Mouse (Mus musculus): ENCODE results near the gene Mfap3. TPM values are rescaled to one million over a fixed set of nuclear protein-coding genes. Genes with fewer than 3 reads are reported as not detected.

Gene Mfap3
- polyA plus RNA-seq, 1 experiment from 2014 or later: 40.0 TPM

- no peak overlapping the region for H3K27ac ChIP-seq (replicated peaks)
- 53% methylated on average over 12 of the region's 12 CpGs for WGBS
- H3K9ac ChIP-seq: no peak overlapping the region
- no peaks in the 10 kb centered on the region for H3K36me3 ChIP-seq
- no peak overlapping the region for H3K4me3 ChIP-seq (replicated peaks)
- H3K9me3 ChIP-seq (replicated peaks): no peaks in the 10 kb centered on the region
- H3K27me3 ChIP-seq: no peaks in the 10 kb centered on the region
- H3K4me1 ChIP-seq: no peaks in the 10 kb centered on the region
- no peak overlapping the region for H3K4me2 ChIP-seq (replicated peaks)
- ATAC-seq (ENCODE audit: insufficient number of reproducible peaks, low FRiP score, low TSS enrichment, low read depth): no peak
Observed at GRCm38 (mm10) chr11:57564564-57564963, 46.1 kb downstream of the Mfap3 start.

- Histone ChIP-seq H3K9me3 (replicated peaks) (peaks cover 3% of the 10 kb centered on the region; the same call in 1 of the 2 replicates), H3K4me3 (replicated peaks) (no peak overlapping the region), H3K9ac (no peak overlapping the region), H3K4me1 (no peaks in the 10 kb centered on the region), H3K27ac (replicated peaks) (no peak overlapping the region), H3K4me2 (replicated peaks) (no peak overlapping the region), H3K36me3 (no peaks in the 10 kb centered on the region), H3K27me3 (no peaks in the 10 kb centered on the region)
- no peak for ATAC-seq (ENCODE audit: insufficient number of reproducible peaks, low FRiP score, low TSS enrichment, low read depth)
- 31% methylated on average over 18 of the region's 18 CpGs for WGBS
Observed at GRCm38 (mm10) chr11:57566091-57567035, 47.9 kb downstream of the Mfap3 start.

- ATAC-seq (ENCODE audit: insufficient number of reproducible peaks, low FRiP score, low TSS enrichment, low read depth): no peak
- H3K9ac ChIP-seq: no peak overlapping the region
- H3K27me3 ChIP-seq: no peaks in the 10 kb centered on the region
- no peak overlapping the region for H3K4me2 ChIP-seq (replicated peaks)
- H3K4me1 ChIP-seq: peaks cover 4% of the 10 kb centered on the region; the same call in 1 of the 2 replicates
- H3K4me3 ChIP-seq (replicated peaks): no peak overlapping the region
- no peak overlapping the region for H3K27ac ChIP-seq (replicated peaks)
- WGBS: 83% methylated on average over 2 of the region's 2 CpGs
- peaks cover 3% of the 10 kb centered on the region; the same call in 1 of the 2 replicates for H3K9me3 ChIP-seq (replicated peaks)
- H3K36me3 ChIP-seq: no peaks in the 10 kb centered on the region
Observed at GRCm38 (mm10) chr11:57568950-57569490, 50.6 kb downstream of the Mfap3 start.

- H3K4me1 ChIP-seq: peaks cover 4% of the 10 kb centered on the region; the same call in 1 of the 2 replicates
- 89% methylated on average over 3 of the region's 3 CpGs for WGBS
- H3K9ac ChIP-seq: no peak overlapping the region
- no peaks in the 10 kb centered on the region for H3K36me3 ChIP-seq
- no peak overlapping the region for H3K4me3 ChIP-seq (replicated peaks)
- no peak overlapping the region for H3K4me2 ChIP-seq (replicated peaks)
- no peak for ATAC-seq (ENCODE audit: insufficient number of reproducible peaks, low FRiP score, low TSS enrichment, low read depth)
- no peak overlapping the region for H3K27ac ChIP-seq (replicated peaks)
- H3K9me3 ChIP-seq (replicated peaks): peaks cover 3% of the 10 kb centered on the region; the same call in 1 of the 2 replicates
- no peaks in the 10 kb centered on the region for H3K27me3 ChIP-seq
Observed at GRCm38 (mm10) chr11:57571035-57571434, 52.6 kb downstream of the Mfap3 start.

GRCm38 (mm10) chr11:57573686-57574274 is 55.3 kb downstream of the Mfap3 start:
- Histone ChIP-seq H3K4me1 (peaks cover 4% of the 10 kb centered on the region; the same call in 1 of the 2 replicates), H3K4me3 (replicated peaks) (no peak overlapping the region), H3K27me3 (no peaks in the 10 kb centered on the region), H3K36me3 (no peaks in the 10 kb centered on the region), H3K27ac (replicated peaks) (no peak overlapping the region), H3K9ac (no peak overlapping the region), H3K4me2 (replicated peaks) (no peak overlapping the region), H3K9me3 (replicated peaks) (peaks cover 3% of the 10 kb centered on the region; the same call in 1 of the 2 replicates)
- no peak for ATAC-seq (ENCODE audit: insufficient number of reproducible peaks, low FRiP score, low TSS enrichment, low read depth)
- 41% methylated on average over 14 of the region's 14 CpGs for WGBS

GRCm38 (mm10) chr11:57576871-57577515 is 58.5 kb downstream of the Mfap3 start:
- H3K27me3 ChIP-seq: no peaks in the 10 kb centered on the region
- no peak overlapping the region for H3K9ac ChIP-seq
- H3K36me3 ChIP-seq: no peaks in the 10 kb centered on the region
- H3K4me2 ChIP-seq (replicated peaks): no peak overlapping the region
- no peak for ATAC-seq (ENCODE audit: insufficient number of reproducible peaks, low FRiP score, low TSS enrichment, low read depth)
- H3K27ac ChIP-seq (replicated peaks): no peak overlapping the region
- H3K9me3 ChIP-seq (replicated peaks): no peaks in the 10 kb centered on the region
- H3K4me1 ChIP-seq: peaks cover 4% of the 10 kb centered on the region; the same call in 1 of the 2 replicates
- WGBS: 60% methylated on average over 6 of the region's 6 CpGs
- H3K4me3 ChIP-seq (replicated peaks): no peak overlapping the region

- no peaks in the 10 kb centered on the region for H3K36me3 ChIP-seq
- no peaks in the 10 kb centered on the region for H3K27me3 ChIP-seq
- H3K27ac ChIP-seq (replicated peaks): no peak overlapping the region
- no peak for ATAC-seq (ENCODE audit: insufficient number of reproducible peaks, low FRiP score, low TSS enrichment, low read depth)
- H3K4me3 ChIP-seq (replicated peaks): no peak overlapping the region
- 27% methylated on average over 10 of the region's 10 CpGs for WGBS
- H3K4me2 ChIP-seq (replicated peaks): no peak overlapping the region
- peaks cover 2% of the 10 kb centered on the region; the same call in 1 of the 2 replicates for H3K4me1 ChIP-seq
- H3K9ac ChIP-seq: no peak overlapping the region
- H3K9me3 ChIP-seq (replicated peaks): no peaks in the 10 kb centered on the region
Observed at GRCm38 (mm10) chr11:57582818-57583635, 64.6 kb downstream of the Mfap3 start.

Other genes starting within 250 kb of the Mfap3 start
- gene Fam114a2, start within 50 bp of the Mfap3 start, polyA plus RNA-seq (2015; fragmentation: Nextera tagmentation; extraction: Ambion mirVana): 80.3 and 86.1 TPM in 2 replicates
- 26.3 and 27.5 TPM in 2 replicates for gene Galnt10, start 126.8 kb downstream of the Mfap3 start, polyA plus RNA-seq (2015; fragmentation: Nextera tagmentation; extraction: Ambion mirVana)

Measured in embryonic facial prominence, embryonic 15.5 days (tissue).